Mouse (Mus musculus): Measurements from ENCODE around the gene Adam23. TPM values are rescaled to one million over a fixed set of nuclear protein-coding genes. Genes with fewer than 3 reads are reported as not detected.

Adam23 gene
- polyA plus RNA-seq, 1 experiment from 2014 or later, result 0.91 TPM

- Histone ChIP-seq H3K36me3 (ENCODE audit: control insufficient read depth, insufficient read depth, low read length) (no peaks in the 10 kb centered on the region), H3K9me3 (ENCODE audit: control insufficient read depth, low read length) (no peaks in the 10 kb centered on the region), H3K4me1 (ENCODE audit: control insufficient read depth, insufficient read depth, low read length) (no peaks in the 10 kb centered on the region), H3K27ac (ENCODE audit: low read length) (no peak overlapping the region), H3K27me3 (replicated peaks; ENCODE audit: control insufficient read depth, insufficient read depth, low read length) (no peaks in the 10 kb centered on the region), H3K4me2 (ENCODE audit: low read depth, low read length) (no peak overlapping the region), H3K9ac (ENCODE audit: low read depth, low read length) (no peak overlapping the region), H3K4me3 (ENCODE audit: low read length) (no peak overlapping the region)
- ATAC-seq, result no peak
- WGBS, result 78% methylated on average over 4 of the region's 4 CpGs
Observed at GRCm38 (mm10) chr1:63561772-63562520, 116.3 kb downstream of the Adam23 start.

DNA sequence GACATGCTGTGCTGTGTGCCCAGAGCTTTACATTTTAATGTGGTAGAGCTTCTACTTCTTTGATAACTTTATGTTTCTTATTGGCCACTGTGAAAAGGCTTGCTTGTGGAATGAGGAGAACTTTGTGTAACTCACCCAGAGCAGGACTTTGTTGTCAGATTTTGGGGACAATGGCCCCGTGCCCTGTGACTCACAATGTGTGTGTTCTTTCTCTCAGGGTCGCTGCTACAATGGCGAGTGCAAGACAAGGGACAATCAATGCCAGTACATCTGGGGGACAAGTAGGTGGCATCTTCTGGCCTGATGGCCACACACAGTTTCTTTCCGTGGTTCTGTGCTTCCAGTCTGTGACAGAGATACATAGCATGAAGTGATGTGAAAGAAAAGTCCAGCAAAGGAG lies 118.2 kb downstream of the Adam23 start:
- Histone ChIP-seq H3K36me3 (ENCODE audit: control insufficient read depth, insufficient read depth, low read length) (no peaks in the 10 kb centered on the region), H3K4me2 (ENCODE audit: low read depth, low read length) (no peak overlapping the region)
- ATAC-seq, result no peak

GRCm38 (mm10) chr1:63566501-63566900 lies 120.8 kb downstream of the Adam23 start:
- no peak overlapping the region for H3K4me3 ChIP-seq (ENCODE audit: low read length)
- H3K9ac ChIP-seq (ENCODE audit: low read depth, low read length), result no peak overlapping the region
- no peaks in the 10 kb centered on the region for H3K36me3 ChIP-seq (ENCODE audit: control insufficient read depth, insufficient read depth, low read length)
- 37% methylated on average over 7 of the region's 7 CpGs for WGBS
- H3K27ac ChIP-seq (ENCODE audit: low read length), result no peak overlapping the region
- ATAC-seq, result no peak
- H3K4me2 ChIP-seq (ENCODE audit: low read depth, low read length), result no peak overlapping the region
- no peaks in the 10 kb centered on the region for H3K4me1 ChIP-seq (ENCODE audit: control insufficient read depth, insufficient read depth, low read length)
- H3K9me3 ChIP-seq (ENCODE audit: control insufficient read depth, low read length), result no peaks in the 10 kb centered on the region
- no peaks in the 10 kb centered on the region for H3K27me3 ChIP-seq (replicated peaks; ENCODE audit: control insufficient read depth, insufficient read depth, low read length)

More for the DNA sequence above, 118.2 kb downstream of the Adam23 start:
- no peak overlapping the region for H3K4me3 ChIP-seq (ENCODE audit: low read length)
- no peaks in the 10 kb centered on the region for H3K9me3 ChIP-seq (ENCODE audit: control insufficient read depth, low read length)
- 64% methylated on average over 4 of the region's 4 CpGs for WGBS
- H3K9ac ChIP-seq (ENCODE audit: low read depth, low read length), result no peak overlapping the region
- no peaks in the 10 kb centered on the region for H3K4me1 ChIP-seq (ENCODE audit: control insufficient read depth, insufficient read depth, low read length)
- no peak overlapping the region for H3K27ac ChIP-seq (ENCODE audit: low read length)
- H3K27me3 ChIP-seq (replicated peaks; ENCODE audit: control insufficient read depth, insufficient read depth, low read length), result no peaks in the 10 kb centered on the region

DNA sequence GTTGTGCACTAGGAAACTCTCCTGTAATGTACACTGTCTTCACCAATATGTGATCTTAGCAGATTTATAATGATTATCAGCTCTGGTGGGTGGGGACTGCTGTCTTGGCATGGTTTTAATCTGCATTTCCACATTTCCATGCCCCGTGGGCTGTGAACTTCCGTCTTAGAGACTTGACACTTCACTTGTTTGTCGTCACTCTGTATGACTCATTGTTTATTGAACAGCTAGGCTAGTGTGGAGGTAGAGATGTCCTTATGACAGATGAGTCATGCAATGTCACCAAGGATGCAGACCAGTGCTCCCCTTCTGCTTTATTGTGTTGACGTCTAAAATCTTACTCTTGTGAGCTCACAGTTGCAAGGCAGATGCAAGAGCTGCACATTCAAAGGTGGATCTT lies 121.3 kb downstream of the Adam23 start:
- Histone ChIP-seq H3K27me3 (replicated peaks; ENCODE audit: control insufficient read depth, insufficient read depth, low read length) (no peaks in the 10 kb centered on the region), H3K27ac (ENCODE audit: low read length) (no peak overlapping the region), H3K4me2 (ENCODE audit: low read depth, low read length) (no peak overlapping the region), H3K4me3 (ENCODE audit: low read length) (no peak overlapping the region), H3K4me1 (ENCODE audit: control insufficient read depth, insufficient read depth, low read length) (no peaks in the 10 kb centered on the region), H3K9ac (ENCODE audit: low read depth, low read length) (no peak overlapping the region), H3K9me3 (ENCODE audit: control insufficient read depth, low read length) (no peaks in the 10 kb centered on the region), H3K36me3 (ENCODE audit: control insufficient read depth, insufficient read depth, low read length) (no peaks in the 10 kb centered on the region)
- 39% methylated on average over 4 of the region's 4 CpGs for WGBS
- ATAC-seq, result no peak

DNA sequence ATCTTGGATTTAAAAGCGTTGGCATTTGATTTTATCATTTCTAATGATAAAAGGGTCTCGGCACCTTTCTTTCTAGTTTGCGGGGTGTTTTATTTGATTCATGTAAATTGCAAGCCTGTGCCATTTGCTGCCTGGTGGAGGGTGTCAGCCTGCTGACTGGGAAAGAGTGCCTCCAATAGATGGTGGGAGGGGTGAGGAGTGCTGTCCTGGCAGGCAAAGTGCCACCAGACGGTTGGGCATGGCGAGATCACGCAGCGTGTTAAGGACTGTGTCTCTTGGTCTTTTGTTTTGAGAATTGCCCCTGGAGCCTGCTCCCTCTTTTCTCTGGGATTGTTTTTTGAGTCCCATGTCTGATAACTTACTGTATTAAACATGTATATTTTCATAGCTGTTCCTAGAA lies 126.5 kb downstream of the Adam23 start:
- Histone ChIP-seq H3K4me1 (ENCODE audit: control insufficient read depth, insufficient read depth, low read length) (no peaks in the 10 kb centered on the region), H3K4me2 (ENCODE audit: low read depth, low read length) (no peak overlapping the region), H3K27ac (ENCODE audit: low read length) (no peak overlapping the region), H3K4me3 (ENCODE audit: low read length) (no peak overlapping the region), H3K27me3 (replicated peaks; ENCODE audit: control insufficient read depth, insufficient read depth, low read length) (no peaks in the 10 kb centered on the region), H3K36me3 (ENCODE audit: control insufficient read depth, insufficient read depth, low read length) (no peaks in the 10 kb centered on the region), H3K9me3 (ENCODE audit: control insufficient read depth, low read length) (no peaks in the 10 kb centered on the region), H3K9ac (ENCODE audit: low read depth, low read length) (no peak overlapping the region)
- ATAC-seq, result no peak
- WGBS, result 77% methylated on average over 7 of the region's 7 CpGs

DNA sequence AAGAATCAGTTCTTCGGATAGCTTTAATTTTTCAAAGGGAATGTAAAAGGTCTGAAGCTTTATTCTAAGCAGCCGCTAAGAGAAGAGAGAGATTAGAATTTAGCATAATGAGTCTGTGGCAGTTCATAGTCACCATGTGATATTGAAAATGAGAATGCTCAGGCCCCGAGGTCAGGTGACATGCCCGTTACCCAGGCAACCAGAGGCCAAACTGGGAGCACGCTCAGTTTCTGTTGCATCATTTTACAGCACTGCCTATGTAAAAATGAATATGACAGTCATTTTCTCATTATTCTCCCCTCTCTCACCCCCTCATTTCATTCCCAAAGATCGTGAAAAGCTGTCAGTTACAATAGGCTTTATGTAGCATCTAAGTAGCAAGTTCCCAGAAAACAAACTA lies 127.7 kb downstream of the Adam23 start:
- no peaks in the 10 kb centered on the region for H3K9me3 ChIP-seq (ENCODE audit: control insufficient read depth, low read length)
- H3K9ac ChIP-seq (ENCODE audit: low read depth, low read length), result no peak overlapping the region
- no peaks in the 10 kb centered on the region for H3K27me3 ChIP-seq (replicated peaks; ENCODE audit: control insufficient read depth, insufficient read depth, low read length)
- H3K27ac ChIP-seq (ENCODE audit: low read length), result no peak overlapping the region
- no peak for ATAC-seq
- 58% methylated on average over 6 of the region's 6 CpGs for whole genome bisulfite sequencing
- H3K36me3 ChIP-seq (ENCODE audit: control insufficient read depth, insufficient read depth, low read length), result no peaks in the 10 kb centered on the region
- no peak overlapping the region for H3K4me3 ChIP-seq (ENCODE audit: low read length)
- no peaks in the 10 kb centered on the region for H3K4me1 ChIP-seq (ENCODE audit: control insufficient read depth, insufficient read depth, low read length)
- no peak overlapping the region for H3K4me2 ChIP-seq (ENCODE audit: low read depth, low read length)

DNA sequence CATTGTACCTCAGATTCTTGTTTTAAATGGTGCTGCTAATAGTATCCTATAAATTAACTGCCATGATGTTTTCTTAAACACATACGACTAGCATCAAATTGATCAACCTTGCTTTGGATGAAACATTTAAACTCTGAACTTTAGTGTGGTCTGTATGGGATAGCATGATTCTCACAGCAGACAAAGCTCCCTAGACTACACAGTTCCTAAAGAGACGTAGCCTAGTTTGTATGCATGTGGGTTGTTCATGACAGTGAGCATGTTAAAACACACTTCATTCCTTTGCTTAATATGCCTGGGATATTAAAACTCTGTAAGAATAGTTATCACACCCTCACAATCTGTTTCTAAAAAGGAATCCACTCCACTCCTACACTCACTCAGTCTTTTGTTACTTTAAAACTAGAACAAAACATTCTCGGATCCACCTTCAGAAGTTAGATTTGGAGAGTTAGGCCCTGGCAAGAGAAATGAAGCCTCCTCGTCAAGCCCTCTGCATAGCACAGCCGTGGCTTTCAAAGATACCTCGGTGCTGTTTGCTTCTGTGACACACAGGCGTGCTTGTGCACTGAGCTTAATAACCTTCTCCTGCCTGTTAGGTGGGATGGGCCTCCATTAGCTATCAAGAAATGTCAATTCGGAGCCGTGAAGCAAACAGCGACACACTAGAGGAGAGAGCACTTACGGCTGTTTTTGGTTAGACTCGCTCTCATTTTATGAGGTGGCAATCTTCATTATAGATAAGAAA lies 128.3 kb downstream of the Adam23 start:
- Histone ChIP-seq H3K4me3 (ENCODE audit: low read length) (no peak overlapping the region), H3K9me3 (ENCODE audit: control insufficient read depth, low read length) (no peaks in the 10 kb centered on the region), H3K4me1 (ENCODE audit: control insufficient read depth, insufficient read depth, low read length) (no peaks in the 10 kb centered on the region), H3K4me2 (ENCODE audit: low read depth, low read length) (no peak overlapping the region), H3K36me3 (ENCODE audit: control insufficient read depth, insufficient read depth, low read length) (no peaks in the 10 kb centered on the region), H3K27ac (ENCODE audit: low read length) (no peak overlapping the region), H3K9ac (ENCODE audit: low read depth, low read length) (no peak overlapping the region), H3K27me3 (replicated peaks; ENCODE audit: control insufficient read depth, insufficient read depth, low read length) (no peaks in the 10 kb centered on the region)
- 52% methylated on average over 12 of the region's 12 CpGs for WGBS
- no peak for ATAC-seq

DNA sequence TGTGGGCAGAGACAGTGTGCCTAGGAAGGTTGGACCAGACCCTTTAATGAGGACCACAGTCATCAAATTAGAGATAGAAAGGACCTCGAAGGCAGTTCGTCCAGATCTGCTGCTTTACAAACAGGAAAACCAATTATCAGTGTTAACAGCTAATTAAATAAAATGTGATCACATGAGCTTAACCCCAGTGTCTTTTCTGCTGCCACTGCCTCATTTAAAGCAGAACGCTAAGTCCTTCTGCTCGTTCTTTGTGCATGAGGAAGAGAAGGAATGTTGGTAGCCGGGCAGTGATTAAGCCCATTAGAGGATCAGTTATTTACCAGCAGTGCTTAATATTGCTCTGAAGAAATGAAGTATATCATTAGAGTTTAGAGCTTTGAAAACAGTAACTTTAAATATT lies 131.1 kb downstream of the Adam23 start:
- Histone ChIP-seq H3K36me3 (ENCODE audit: control insufficient read depth, insufficient read depth, low read length) (no peaks in the 10 kb centered on the region), H3K27ac (ENCODE audit: low read length) (no peak overlapping the region), H3K27me3 (replicated peaks; ENCODE audit: control insufficient read depth, insufficient read depth, low read length) (no peaks in the 10 kb centered on the region), H3K4me2 (ENCODE audit: low read depth, low read length) (no peak overlapping the region), H3K9ac (ENCODE audit: low read depth, low read length) (no peak overlapping the region), H3K4me1 (ENCODE audit: control insufficient read depth, insufficient read depth, low read length) (no peaks in the 10 kb centered on the region), H3K4me3 (ENCODE audit: low read length) (no peak overlapping the region), H3K9me3 (ENCODE audit: control insufficient read depth, low read length) (no peaks in the 10 kb centered on the region)
- WGBS, result 67% methylated on average over 5 of the region's 5 CpGs
- ATAC-seq, result no peak

- H3K27ac ChIP-seq (ENCODE audit: low read length), result no peak overlapping the region
- no peak for ATAC-seq
- no peaks in the 10 kb centered on the region for H3K4me1 ChIP-seq (ENCODE audit: control insufficient read depth, insufficient read depth, low read length)
- no peaks in the 10 kb centered on the region for H3K27me3 ChIP-seq (replicated peaks; ENCODE audit: control insufficient read depth, insufficient read depth, low read length)
- WGBS, result 75% methylated on average over 8 of the region's 8 CpGs
- no peak overlapping the region for H3K9ac ChIP-seq (ENCODE audit: low read depth, low read length)
- no peak overlapping the region for H3K4me3 ChIP-seq (ENCODE audit: low read length)
- no peak overlapping the region for H3K4me2 ChIP-seq (ENCODE audit: low read depth, low read length)
- no peaks in the 10 kb centered on the region for H3K9me3 ChIP-seq (ENCODE audit: control insufficient read depth, low read length)
- H3K36me3 ChIP-seq (ENCODE audit: control insufficient read depth, insufficient read depth, low read length), result no peaks in the 10 kb centered on the region
Observed at GRCm38 (mm10) chr1:63579153-63579552, 133.5 kb downstream of the Adam23 start.

Data from intestine, embryonic 16.5 days (tissue).